Mouse (Mus musculus) retina, embryonic 14.5 days (tissue): ENCODE measurements around the gene Gm10188.

Source experiments
- DNase-seq: peaks from one replicate; pipeline ENCODE4 v3.0.0-alpha.2; 2015; ENCODE audit warnings: low spot score

Gm10188 gene

GRCm38 (mm10) chr1:132229667-132230066 is at the start of gene Gm10188:
TSS of gene Gm10188 (minus strand) at chr1:132229767.
- no peak for DNase-seq

GRCm38 (mm10) chr1:132277124-132277523 is 47.6 kb upstream of the Gm10188 start:
- no peak for DNase-seq

GRCm38 (mm10) chr1:132276694-132277093 is 47.1 kb upstream of the Gm10188 start:
- DNase-seq, result no peak

GRCm38 (mm10) chr1:132271237-132271636 is 41.7 kb upstream of the Gm10188 start:
- no peak for DNase-seq

- DNase-seq, result no peak
Measured at GRCm38 (mm10) chr1:132268418-132269060, 39.0 kb upstream of the Gm10188 start.

GRCm38 (mm10) chr1:132267959-132268358 is 38.4 kb upstream of the Gm10188 start:
- DNase-seq, result no peak

GRCm38 (mm10) chr1:132266791-132267557 is 37.4 kb upstream of the Gm10188 start:
- DNase-seq, result no peak

GRCm38 (mm10) chr1:132265936-132266335 is 36.4 kb upstream of the Gm10188 start:
- DNase-seq, result no peak

- DNase-seq, result no peak
Measured at GRCm38 (mm10) chr1:132265211-132265859, 35.8 kb upstream of the Gm10188 start.

- DNase-seq, result no peak
Measured at GRCm38 (mm10) chr1:132264577-132264976, 35.0 kb upstream of the Gm10188 start.

GRCm38 (mm10) chr1:132263618-132264017 is 34.1 kb upstream of the Gm10188 start:
- DNase-seq, result no peak

GRCm38 (mm10) chr1:132261058-132261457 is 31.5 kb upstream of the Gm10188 start:
- peak; percentile 53 for DNase-seq

GRCm38 (mm10) chr1:132260331-132260730 is 30.8 kb upstream of the Gm10188 start:
- no peak for DNase-seq

- no peak for DNase-seq
Measured at GRCm38 (mm10) chr1:132254467-132254866, 24.9 kb upstream of the Gm10188 start.

- DNase-seq, result no peak
Measured at GRCm38 (mm10) chr1:132246641-132247040, 17.1 kb upstream of the Gm10188 start.

- DNase-seq, result no peak
Measured at GRCm38 (mm10) chr1:132246137-132246536, 16.6 kb upstream of the Gm10188 start.

- DNase-seq, result no peak
Measured at GRCm38 (mm10) chr1:132245010-132245409, 15.4 kb upstream of the Gm10188 start.

GRCm38 (mm10) chr1:132237585-132238159 is 8.1 kb upstream of the Gm10188 start:
- peak; percentile 85 for DNase-seq

- DNase-seq, result no peak
Measured at GRCm38 (mm10) chr1:132234757-132235273, 5.2 kb upstream of the Gm10188 start.

- peak; percentile 74 for DNase-seq
Measured at GRCm38 (mm10) chr1:132233566-132233965, 4.0 kb upstream of the Gm10188 start.

GRCm38 (mm10) chr1:132231470-132232274 is 2.1 kb upstream of the Gm10188 start:
- no peak for DNase-seq
